Mouse (Mus musculus) frontal cortex, postnatal 14 days (tissue): ENCODE measurements around the gene Capsl.

Experiments
- DNase-seq, 2 experiments: peaks; one replicate each; pipeline ENCODE4 v3.0.0; 2022; ENCODE audit warnings: low spot score in 2 of 2

Gene Capsl

GRCm38 (mm10) chr15:9435534-9436180 is at the start of gene Capsl:
Gene Capsl (plus strand): TSS chr15:9436028.
- peak; percentile 58 to 69 for DNase-seq

GRCm38 (mm10) chr15:9409475-9409874 is 26.4 kb upstream of the Capsl start:
- DNase-seq: no peak

GRCm38 (mm10) chr15:9421163-9421562 is 14.7 kb upstream of the Capsl start:
- no peak for DNase-seq

- DNase-seq: no peak
Observed at GRCm38 (mm10) chr15:9427849-9428248, 8.0 kb upstream of the Capsl start.

GRCm38 (mm10) chr15:9429843-9430242 is 6.0 kb upstream of the Capsl start:
- DNase-seq: no peak

- DNase-seq: no peak
Observed at GRCm38 (mm10) chr15:9451999-9452398, 16.2 kb downstream of the Capsl start.

- DNase-seq: no peak
Observed at GRCm38 (mm10) chr15:9452842-9453241, 17.0 kb downstream of the Capsl start.

GRCm38 (mm10) chr15:9454198-9454597 is 18.4 kb downstream of the Capsl start:
- DNase-seq: no peak

- DNase-seq: peak in 1 of 2 experiments; percentile 27
Observed at GRCm38 (mm10) chr15:9455241-9455640, 19.4 kb downstream of the Capsl start.

- no peak for DNase-seq
Observed at GRCm38 (mm10) chr15:9463521-9464027, 27.7 kb downstream of the Capsl start.

GRCm38 (mm10) chr15:9464039-9464438 is 28.2 kb downstream of the Capsl start:
- DNase-seq: no peak

- no peak for DNase-seq
Observed at GRCm38 (mm10) chr15:9471053-9471685, 35.3 kb downstream of the Capsl start.

- DNase-seq: no peak
Observed at GRCm38 (mm10) chr15:9472167-9472566, 36.3 kb downstream of the Capsl start.

- DNase-seq: no peak
Observed at GRCm38 (mm10) chr15:9472618-9473017, 36.8 kb downstream of the Capsl start.

GRCm38 (mm10) chr15:9473188-9473587 is 37.4 kb downstream of the Capsl start:
- no peak for DNase-seq

- DNase-seq: no peak
Observed at GRCm38 (mm10) chr15:9489417-9490118, 53.7 kb downstream of the Capsl start.

- DNase-seq: no peak
Observed at GRCm38 (mm10) chr15:9492077-9492476, 56.2 kb downstream of the Capsl start.
